Mouse (Mus musculus): ENCODE data around the gene Ankle1. TPM values are rescaled to one million over a fixed set of nuclear protein-coding genes. Genes with fewer than 3 reads are reported as not detected.

Gene Ankle1
- polyA plus RNA-seq (2015; fragmentation: Nextera tagmentation; extraction: Ambion mirVana) = 4.8 and 6.5 TPM in 2 replicates

DNA sequence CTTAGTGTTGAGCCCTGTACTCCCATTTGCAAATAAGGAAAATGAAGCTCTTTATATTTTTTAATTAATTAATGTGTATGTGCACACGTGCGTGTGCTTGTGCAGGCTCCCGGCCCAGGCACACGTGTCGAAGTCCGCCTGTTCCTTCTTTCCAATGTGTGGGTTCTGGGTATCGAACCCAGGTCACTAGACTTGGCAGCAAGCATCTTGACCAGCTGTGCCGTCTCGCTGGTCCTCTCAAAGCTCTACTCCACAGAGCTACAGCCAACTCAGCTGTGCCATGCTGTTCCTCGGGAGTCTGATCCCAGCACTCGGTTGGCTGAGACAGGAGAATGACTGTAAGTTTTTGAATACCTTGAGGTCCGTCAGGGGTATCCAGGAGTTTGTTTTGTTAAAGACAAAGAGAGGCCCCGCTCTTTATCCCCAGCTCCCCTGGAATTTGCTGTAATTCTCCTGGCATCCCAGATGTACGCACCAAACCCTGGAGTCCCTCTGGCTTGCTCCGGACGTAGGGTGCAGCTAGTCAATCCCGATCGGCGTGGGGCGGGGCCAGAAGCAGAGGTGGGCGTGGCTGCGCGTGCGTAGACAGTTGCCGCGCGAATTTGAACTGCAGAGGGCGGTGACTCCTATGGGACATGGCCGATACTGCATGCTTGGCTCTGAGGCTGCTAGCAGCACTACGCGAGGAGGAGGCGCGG is at the start of gene Ankle1:
TSS of gene Ankle1 (plus strand) at position 610 of the 698 bp plus-strand sequence.

DNA sequence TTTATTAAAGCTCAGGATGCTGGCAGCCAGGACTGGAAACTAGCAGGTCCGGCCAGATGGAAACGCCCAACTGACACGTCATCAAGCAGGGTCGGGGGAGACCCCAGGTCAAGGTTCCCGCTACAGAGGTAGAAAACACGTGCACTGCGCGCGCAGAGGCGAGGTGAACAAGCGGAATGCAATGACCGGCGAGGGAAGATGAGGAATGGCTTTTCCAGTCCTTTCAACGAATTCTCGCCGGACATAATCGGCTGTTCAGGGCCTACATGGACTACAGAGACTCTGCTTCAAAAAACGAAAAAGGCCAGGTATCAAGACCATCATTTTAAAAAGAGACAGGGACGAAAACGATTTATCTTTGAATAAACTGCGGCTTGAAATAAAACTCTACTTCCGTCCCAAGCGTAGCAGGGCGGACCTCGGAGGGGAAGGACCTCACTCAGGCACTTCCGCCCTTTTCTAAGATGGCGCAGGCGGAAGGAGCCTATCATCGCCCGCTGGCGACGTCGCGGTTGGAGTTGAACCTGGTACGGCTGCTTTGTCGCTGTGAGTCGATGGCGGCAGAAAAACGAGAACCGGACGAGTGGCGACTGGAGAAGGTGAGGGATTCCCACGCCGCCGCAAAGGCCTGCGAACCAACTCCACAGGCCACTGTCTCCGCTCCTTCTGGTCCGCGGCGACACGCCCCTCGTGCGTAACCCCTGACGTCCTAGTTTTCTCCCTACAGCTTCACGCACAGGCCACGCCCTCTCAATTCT is 38.9 kb upstream of the Ankle1 start, which contains the start of gene Use1:
TSS of gene Use1 (plus strand) at position 78 of the 758 bp plus-strand sequence.

DNA sequence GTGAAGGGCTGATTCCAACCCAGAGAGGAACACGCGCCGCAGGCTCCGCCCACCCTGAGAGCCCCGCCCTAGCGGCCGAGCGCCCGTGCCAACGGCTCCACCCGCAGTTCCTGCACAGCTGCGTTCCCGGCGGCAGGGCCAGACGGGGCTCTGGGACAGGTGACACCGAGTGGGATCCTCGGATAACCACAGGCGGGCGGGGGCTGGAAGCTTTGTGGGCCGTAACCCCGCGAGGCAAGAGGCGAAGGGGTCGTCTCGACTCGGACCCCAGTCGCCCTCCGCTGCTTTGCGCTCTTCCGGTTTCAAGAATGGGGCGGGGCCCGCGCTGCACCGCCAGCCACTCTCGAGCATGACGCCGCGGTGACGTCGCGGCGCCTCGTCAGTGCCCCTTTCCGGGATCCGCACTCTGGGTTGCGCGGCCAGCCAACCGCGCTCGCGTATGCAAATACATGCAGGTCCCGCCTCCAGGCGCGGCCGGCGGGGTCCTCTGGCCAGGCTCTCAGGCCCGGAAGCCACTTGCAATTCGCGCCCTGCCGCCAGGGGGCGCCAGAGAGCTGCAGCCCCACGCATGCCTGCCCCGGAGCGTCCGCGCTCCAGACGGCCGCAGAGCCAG is 34.5 kb upstream of the Ankle1 start, which contains the start of gene Ocel1:
TSS of gene Ocel1 (plus strand) at position 63 of the 613 bp plus-strand sequence.

DNA sequence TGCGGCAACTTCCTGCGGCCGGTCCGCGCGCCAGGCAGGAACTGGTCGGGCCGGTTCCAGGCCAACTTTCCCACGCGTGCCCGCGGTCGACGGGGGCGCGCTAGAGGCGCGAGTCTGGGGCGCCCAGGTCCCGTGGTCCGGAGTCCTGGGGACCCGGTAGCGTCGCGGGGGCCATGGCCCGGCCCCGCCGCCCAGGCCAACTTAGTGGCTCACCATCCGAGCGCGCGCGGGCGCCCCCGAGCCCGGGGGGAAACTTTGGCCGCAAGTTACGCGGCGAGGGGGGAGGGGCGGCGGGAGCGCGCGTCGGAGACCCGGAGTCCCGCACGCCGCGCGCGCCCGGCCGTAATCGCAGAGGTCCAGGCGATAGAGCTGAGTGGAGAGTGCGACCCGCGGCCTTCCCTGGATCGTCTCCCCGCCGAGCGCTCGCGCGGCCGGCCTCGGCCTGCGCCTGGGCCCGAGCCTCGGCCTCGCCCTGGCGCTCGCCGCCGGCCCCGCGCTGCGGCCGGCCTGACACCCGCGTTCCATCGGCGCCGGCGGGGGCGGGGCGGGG is 24.3 kb upstream of the Ankle1 start, which contains the start of gene Nr2f6:
TSS of gene Nr2f6 (minus strand) at position 540 of the 550 bp plus-strand sequence.

DNA sequence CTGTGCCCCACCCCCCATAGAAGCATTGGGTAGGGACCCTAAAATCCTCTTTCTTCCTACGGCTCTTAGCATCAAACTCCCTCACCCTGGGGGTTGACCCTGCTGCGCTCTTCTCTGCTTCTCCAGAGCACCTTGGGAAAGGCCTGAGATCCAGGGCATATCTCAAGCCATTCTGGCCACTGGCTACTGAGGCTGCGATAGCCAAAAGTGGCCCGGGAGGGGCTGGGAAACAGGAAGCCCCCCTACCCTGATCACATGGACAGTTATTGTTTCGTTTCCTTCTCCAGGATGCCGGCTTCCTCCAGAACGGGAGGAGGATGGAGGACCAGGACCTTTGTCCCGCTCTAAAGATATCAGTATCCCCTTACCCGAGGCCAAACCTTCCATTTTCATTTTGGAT is 10.2 kb upstream of the Ankle1 start, which contains the start of gene Ushbp1:
TSS of gene Ushbp1 (minus strand) at position 174 of the 400 bp plus-strand sequence.

DNA sequence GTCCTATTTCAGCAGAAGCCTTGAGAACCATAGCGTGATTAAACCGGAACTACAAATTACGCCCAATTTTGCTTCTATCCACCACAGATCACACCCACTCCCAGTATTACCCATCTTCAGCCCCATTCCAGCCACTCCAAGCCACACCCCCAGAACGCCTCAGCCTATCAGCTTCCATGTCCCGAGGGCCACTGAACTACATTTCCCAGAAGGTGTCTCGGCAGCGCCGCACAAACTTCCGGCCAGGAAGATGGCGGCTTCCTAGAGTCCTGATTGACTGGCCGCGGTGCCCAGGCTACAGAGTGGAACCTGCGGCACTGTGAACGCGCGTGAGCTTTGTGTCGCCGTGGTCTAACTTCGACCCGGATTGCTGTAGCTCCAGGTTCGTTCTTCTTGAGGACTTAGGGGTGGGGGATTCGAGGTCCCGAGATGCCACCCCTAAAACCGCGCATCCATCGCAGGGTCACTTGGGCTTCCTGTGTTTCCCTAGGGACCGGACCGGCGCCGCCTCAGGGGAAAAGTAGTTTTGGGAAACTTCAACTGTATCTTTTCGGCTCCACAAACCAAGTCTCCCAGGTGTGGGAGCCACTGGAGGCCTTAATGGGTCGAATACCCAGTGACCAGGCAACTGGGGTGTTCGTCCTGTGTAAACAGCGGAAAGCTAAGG is 9.0 kb upstream of the Ankle1 start, which contains the start of gene Babam1:
TSS of gene Babam1 (plus strand) at position 223 of the 667 bp plus-strand sequence.

Other genes with a start within 250 kb of the Ankle1 start
- 11.9 and 13.6 TPM in 2 replicates for gene Myo9b, start 133.3 kb upstream of the Ankle1 start, polyA plus RNA-seq (2015; fragmentation: Nextera tagmentation; extraction: Ambion mirVana)
- 21.3 and 24.6 TPM in 2 replicates for gene Haus8, start 133.1 kb upstream of the Ankle1 start, polyA plus RNA-seq (2015; fragmentation: Nextera tagmentation; extraction: Ambion mirVana)
- gene Use1, start 39.2 kb upstream of the Ankle1 start, polyA plus RNA-seq (2015; fragmentation: Nextera tagmentation; extraction: Ambion mirVana) = 89.1 and 89.4 TPM in 2 replicates
- 5.5 and 5.7 TPM in 2 replicates for gene Ocel1, start 34.7 kb upstream of the Ankle1 start, polyA plus RNA-seq (2015; fragmentation: Nextera tagmentation; extraction: Ambion mirVana)
- gene Nr2f6, start 24.1 kb upstream of the Ankle1 start, polyA plus RNA-seq (2015; fragmentation: Nextera tagmentation; extraction: Ambion mirVana) = 55.5 and 56.4 TPM in 2 replicates
- 4.6 and 5.8 TPM in 2 replicates for gene Ushbp1, start 10.2 kb upstream of the Ankle1 start, polyA plus RNA-seq (2015; fragmentation: Nextera tagmentation; extraction: Ambion mirVana)
- gene Babam1, start 9.1 kb upstream of the Ankle1 start, polyA plus RNA-seq (2015; fragmentation: Nextera tagmentation; extraction: Ambion mirVana) = 62.9 and 66.6 TPM in 2 replicates
- 24.9 and 28.3 TPM in 2 replicates for gene Abhd8, start 57.6 kb downstream of the Ankle1 start, polyA plus RNA-seq (2015; fragmentation: Nextera tagmentation; extraction: Ambion mirVana)
- gene Mrpl34, start 58.9 kb downstream of the Ankle1 start, polyA plus RNA-seq (2015; fragmentation: Nextera tagmentation; extraction: Ambion mirVana) = 80.4 and 81.5 TPM in 2 replicates
- gene Dda1, start 63.2 kb downstream of the Ankle1 start, polyA plus RNA-seq (2015; fragmentation: Nextera tagmentation; extraction: Ambion mirVana) = 74.3 and 86.1 TPM in 2 replicates
- gene Ano8, start 80.0 kb downstream of the Ankle1 start, polyA plus RNA-seq (2015; fragmentation: Nextera tagmentation; extraction: Ambion mirVana) = 1.0 and 1.1 TPM in 2 replicates
- 9.3 and 9.9 TPM in 2 replicates for gene Gtpbp3, start 82.1 kb downstream of the Ankle1 start, polyA plus RNA-seq (2015; fragmentation: Nextera tagmentation; extraction: Ambion mirVana)
- gene Plvap, start 105.7 kb downstream of the Ankle1 start, polyA plus RNA-seq (2015; fragmentation: Nextera tagmentation; extraction: Ambion mirVana) = 12.9 and 13.2 TPM in 2 replicates
- gene Ccdc194, start 119.7 kb downstream of the Ankle1 start, polyA plus RNA-seq (2015; fragmentation: Nextera tagmentation; extraction: Ambion mirVana) = 0.19 TPM in 1 of 2 replicates, not detected in the other
- gene Bst2, start 131.4 kb downstream of the Ankle1 start, polyA plus RNA-seq (2015; fragmentation: Nextera tagmentation; extraction: Ambion mirVana) = 48.3 and 59.8 TPM in 2 replicates
- gene Mvb12a, start 136.9 kb downstream of the Ankle1 start, polyA plus RNA-seq (2015; fragmentation: Nextera tagmentation; extraction: Ambion mirVana) = 79.7 and 86.3 TPM in 2 replicates
- 0.57 and 0.63 TPM in 2 replicates for gene Tmem221, start 152.9 kb downstream of the Ankle1 start, polyA plus RNA-seq (2015; fragmentation: Nextera tagmentation; extraction: Ambion mirVana)
- not detected in 2 replicates for gene Nxnl1, start 160.6 kb downstream of the Ankle1 start, polyA plus RNA-seq (2015; fragmentation: Nextera tagmentation; extraction: Ambion mirVana)
- gene Slc27a1, start 162.9 kb downstream of the Ankle1 start, polyA plus RNA-seq (2015; fragmentation: Nextera tagmentation; extraction: Ambion mirVana) = 17.5 and 21.1 TPM in 2 replicates
- gene Pgls, start 186.2 kb downstream of the Ankle1 start, polyA plus RNA-seq (2015; fragmentation: Nextera tagmentation; extraction: Ambion mirVana) = 222 and 225 TPM in 2 replicates
- gene Fam129c, start 191.6 kb downstream of the Ankle1 start, polyA plus RNA-seq (2015; fragmentation: Nextera tagmentation; extraction: Ambion mirVana) = 0.71 and 1.7 TPM in 2 replicates
- 60.6 and 64.6 TPM in 2 replicates for gene Colgalt1, start 205.0 kb downstream of the Ankle1 start, polyA plus RNA-seq (2015; fragmentation: Nextera tagmentation; extraction: Ambion mirVana)